Comparison of ENCODE assay signal across 8 mouse cellular contexts in the genomic region with DNA sequence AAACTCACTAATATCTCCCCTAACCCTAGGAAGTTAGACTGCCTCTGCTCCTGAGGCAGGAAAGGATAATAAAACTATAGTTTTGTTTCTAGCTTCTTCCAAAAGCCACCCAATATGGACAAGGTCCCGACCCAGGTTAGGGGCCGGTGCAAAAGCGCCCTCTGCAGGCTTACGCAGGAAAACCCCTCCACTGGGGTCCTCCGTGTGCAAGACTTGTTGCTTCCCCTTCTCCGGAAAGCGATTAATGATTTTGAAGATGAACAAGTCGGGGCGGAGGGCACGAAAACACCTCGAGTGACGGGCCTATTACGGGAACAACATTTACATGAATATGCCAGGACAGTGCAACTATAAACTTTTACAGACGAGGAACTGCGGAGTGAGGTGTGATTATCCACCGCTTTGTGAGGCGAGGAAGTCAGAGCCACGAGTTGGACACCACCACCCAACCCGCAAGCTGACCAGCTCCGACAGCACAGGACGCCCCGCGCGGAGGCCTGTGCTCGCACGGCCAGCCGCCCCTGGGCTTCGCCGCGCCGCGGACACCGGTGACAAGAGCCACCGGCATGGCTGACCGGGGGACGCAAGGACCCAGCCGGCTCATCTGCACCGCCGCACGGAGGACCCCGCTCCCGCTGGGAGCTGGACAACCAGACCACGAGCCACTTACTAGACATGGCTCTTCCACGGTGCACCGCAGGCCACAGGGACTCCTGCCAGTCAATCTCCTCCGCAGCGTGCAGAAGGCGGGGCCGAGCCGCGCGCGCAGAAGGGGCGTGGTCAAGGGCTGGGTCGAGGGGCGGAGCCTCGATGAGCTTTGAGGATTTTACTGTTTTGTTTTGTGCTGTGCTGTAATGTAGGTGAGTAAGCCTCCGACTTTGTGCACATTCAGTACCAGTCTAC. TPM values are rescaled to one million over a fixed set of nuclear protein-coding genes. Genes with fewer than 3 reads are reported as not detected.
DNase-seq lines count a peak whose midpoint lies in the region; ATAC-seq lines count a peak whose summit lies in the region.

Nit2 (minus strand) TSS at position 731 of the 903 bp plus-strand sequence.

- H3K9me3 ChIP-seq in heart, embryonic 14.5 days (ENCODE audit: control insufficient read depth, low read length) = no peaks in the 10 kb centered on the region
- no peaks in the 10 kb centered on the region for H3K9me3 ChIP-seq in liver, embryonic 13.5 days (replicated peaks)
- H3K9me3 ChIP-seq in stomach, embryonic 16.5 days (replicated peaks; ENCODE audit: control insufficient read depth, low read length) = no peaks in the 10 kb centered on the region

- H3K4me1 ChIP-seq in brown adipose tissue, adult 24 weeks (ENCODE audit: control insufficient read depth, insufficient read depth, insufficient read length, low read length) = no peaks in the 10 kb centered on the region
- no peaks in the 10 kb centered on the region for H3K4me1 ChIP-seq in heart, embryonic 14.5 days (ENCODE audit: control insufficient read depth in 2 of 2, insufficient read depth in 2 of 2, low read length in 2 of 2)
- peaks cover 26% of the 10 kb centered on the region for H3K4me1 ChIP-seq in liver, embryonic 13.5 days (replicated peaks)
- peaks cover 7% of the 10 kb centered on the region; the same call in 1 of the 2 replicates for H3K4me1 ChIP-seq in stomach, embryonic 16.5 days (ENCODE audit: control insufficient read depth, insufficient read depth, low read length)

- peak within 1 kb of the TSS; percentile 90 for H3K9ac ChIP-seq in heart, embryonic 14.5 days (ENCODE audit: low read length)
- H3K9ac ChIP-seq in liver, embryonic 13.5 days = peak within 1 kb of the TSS; percentile 87
- peak within 1 kb of the TSS; percentile 91 for H3K9ac ChIP-seq in stomach, embryonic 16.5 days (ENCODE audit: low read length)

- peak; percentile 95 for ATAC-seq in heart, embryonic 14.5 days (ENCODE audit: insufficient number of reproducible peaks, insufficient read depth, low FRiP score, low read depth)
- peak; percentile 94 for ATAC-seq in liver, embryonic 13.5 days (ENCODE audit: low read depth)
- peak; percentile 98 for ATAC-seq in stomach, embryonic 16.5 days (ENCODE audit: insufficient read depth, low FRiP score)

- H3K4me2 ChIP-seq in heart, embryonic 14.5 days (ENCODE audit: low read length) = peak within 1 kb of the TSS; percentile 90
- H3K4me2 ChIP-seq in liver, embryonic 13.5 days = peak within 1 kb of the TSS; percentile 96
- peak within 1 kb of the TSS; percentile 63 for H3K4me2 ChIP-seq in stomach, embryonic 16.5 days (ENCODE audit: low read depth, low read length)

- DNase-seq in CD4-positive, CD25-positive, alpha-beta regulatory T cell, adult 2 months (ENCODE audit: low read depth, low spot score) = peak; percentile 96
- peak; percentile 74 for DNase-seq in fibroblast of lung, adult 2 months (ENCODE audit: low read depth)
- peak; percentile 97 for DNase-seq in kidney, postnatal 14 days
- DNase-seq in liver, embryonic 13.5 days = peak; percentile 91
- DNase-seq in neural tube, embryonic 10.5 days (ENCODE audit: extremely low spot score, low spot score) = peak; percentile 96

- H3K27ac ChIP-seq in brown adipose tissue, adult 24 weeks (replicated peaks; ENCODE audit: low read depth, low read length) = peak within 1 kb of the TSS; percentile 64
- H3K27ac ChIP-seq in heart, embryonic 14.5 days (replicated peaks in 1 of 2; ENCODE audit: control insufficient read depth in 1 of 2, insufficient read depth in 1 of 2, low read depth in 2 of 2, low read length in 2 of 2) = peak within 1 kb of the TSS; percentile 84 to 93
- peak within 1 kb of the TSS; percentile 81 for H3K27ac ChIP-seq in liver, embryonic 13.5 days
- peak within 1 kb of the TSS; percentile 89 for H3K27ac ChIP-seq in stomach, embryonic 16.5 days (ENCODE audit: low read length)

- H3K36me3 ChIP-seq in heart, embryonic 14.5 days (ENCODE audit: control insufficient read depth, insufficient read depth, low read length) = peaks cover 52% of the 10 kb centered on the region
- peaks cover 26% of the 10 kb centered on the region for H3K36me3 ChIP-seq in liver, embryonic 13.5 days
- peaks cover 8% of the 10 kb centered on the region; the same call in 1 of the 2 replicates for H3K36me3 ChIP-seq in stomach, embryonic 16.5 days (ENCODE audit: control insufficient read depth, insufficient read depth, low read length)

- H3K27me3 ChIP-seq in heart, embryonic 14.5 days (ENCODE audit: control insufficient read depth, insufficient read depth, low read length) = no peaks in the 10 kb centered on the region
- no peaks in the 10 kb centered on the region for H3K27me3 ChIP-seq in liver, embryonic 13.5 days
- no peaks in the 10 kb centered on the region for H3K27me3 ChIP-seq in stomach, embryonic 16.5 days (ENCODE audit: control insufficient read depth, insufficient read depth, low read length)

- H3K4me3 ChIP-seq in brown adipose tissue, adult 24 weeks (ENCODE audit: insufficient read depth, low read depth, low read length) = peak within 1 kb of the TSS; percentile 84
- H3K4me3 ChIP-seq in heart, embryonic 14.5 days (ENCODE audit: control insufficient read depth in 1 of 2, insufficient read depth in 1 of 2, low read depth in 1 of 2, low read length in 2 of 2) = peak within 1 kb of the TSS; percentile 69 to 79
- peak within 1 kb of the TSS; percentile 85 for H3K4me3 ChIP-seq in liver, embryonic 13.5 days (replicated peaks)
- H3K4me3 ChIP-seq in stomach, embryonic 16.5 days (replicated peaks; ENCODE audit: low read length) = peak within 1 kb of the TSS; percentile 92

- WGBS in heart, embryonic 14.5 days = under 1% methylated on average over 50 of the region's 58 CpGs
- WGBS in liver, embryonic 13.5 days (ENCODE audit: insufficient replicate concordance) = under 1% methylated on average over 58 of the region's 58 CpGs
- WGBS in stomach, embryonic 16.5 days = under 1% methylated on average over 58 of the region's 58 CpGs

RNA-seq across cellular contexts. Expression of gene Nit2, which starts in this region (rescaled TPM):
- polyA plus RNA-seq in brown adipose tissue, adult 24 weeks (2012; ENCODE audit: insufficient read depth, insufficient read length, missing spikeins) = 96.0 and 102 TPM in 2 replicates
- 53.8 and 55.9 TPM in 2 replicates for polyA plus RNA-seq in heart, embryonic 14.5 days (2014; fragmentation: Nextera tagmentation; extraction: Ambion mirVana)
- 39.5 and 42.0 TPM in 2 replicates for polyA plus RNA-seq in liver, embryonic 13.5 days (2015; fragmentation: Nextera tagmentation; extraction: Ambion mirVana)
- 71.8 and 72.8 TPM in 2 replicates for polyA plus RNA-seq in stomach, embryonic 16.5 days (2015; fragmentation: Nextera tagmentation; extraction: Ambion mirVana)

Comparison
In these comparisons a context has a peak if more than half of its experiments do, and no peak if none do; other contexts are left out.
1. Peak in every context shown above with its lines: DNase-seq, ATAC-seq, H3K4me3 ChIP-seq and H3K27ac ChIP-seq.